Mouse (Mus musculus): ENCODE data around the gene Tmem274.

DNA sequence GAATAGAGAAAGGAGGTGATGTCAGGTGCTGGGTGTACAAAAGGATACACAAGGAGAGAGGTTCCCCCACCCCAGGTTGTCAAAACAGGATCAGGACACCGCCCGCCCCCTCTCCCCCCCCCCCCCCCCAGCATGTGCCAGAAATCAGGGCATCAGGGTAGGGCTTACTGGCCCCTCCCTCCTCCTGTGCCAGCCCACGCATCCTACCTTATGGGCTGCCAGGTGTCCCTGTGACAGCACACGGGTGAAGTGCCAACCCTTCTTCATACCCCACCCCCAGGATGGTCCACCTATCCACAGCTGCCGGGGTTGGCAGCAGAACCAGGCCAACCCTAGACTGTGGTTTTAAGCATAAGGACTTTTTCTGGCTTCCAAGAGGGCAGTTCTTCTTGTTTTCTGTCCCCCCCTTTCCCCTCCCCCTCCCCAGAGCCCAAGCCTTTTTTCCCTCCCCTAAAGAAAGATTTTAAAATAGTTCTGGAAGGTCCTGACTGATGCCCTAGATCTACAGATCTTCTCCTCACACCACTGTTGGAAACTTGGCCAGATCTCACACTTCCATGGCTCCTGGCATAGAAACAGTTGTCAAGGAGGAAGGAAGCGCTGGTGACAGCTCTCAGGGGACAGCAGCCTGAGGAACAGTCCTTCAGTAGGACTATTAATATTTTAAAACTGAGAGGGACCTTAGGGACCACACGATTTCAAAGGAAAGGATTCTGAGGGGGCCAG is 15.4 kb upstream of the Tmem274 start:
- TF ChIP-seq GATA2 (IDR thresholded peaks at IDR 0.05; ENCODE audit: borderline replicate concordance, low read depth, low read length): no peak
- no peak for TF ChIP-seq CTCF (IDR thresholded peaks at IDR 0.05; ENCODE audit: low read depth, low read length)
